Mouse (Mus musculus) megakaryocyte, embryonic 14.5 days (primary cell): ENCODE data around the gene Emc1.

Source experiments
- FLI1 ChIP-seq: IDR thresholded peaks from 2 replicates; pipeline ENCODE4 v1.6.1; 2012; ENCODE audit warnings: low read length, inconsistent platforms, mixed read lengths
- GATA1 ChIP-seq: IDR thresholded peaks from 3 replicates; pipeline ENCODE4 v1.6.1; 2012; ENCODE audit warnings: mixed read lengths, low read length, inconsistent platforms, borderline replicate concordance

DNA sequence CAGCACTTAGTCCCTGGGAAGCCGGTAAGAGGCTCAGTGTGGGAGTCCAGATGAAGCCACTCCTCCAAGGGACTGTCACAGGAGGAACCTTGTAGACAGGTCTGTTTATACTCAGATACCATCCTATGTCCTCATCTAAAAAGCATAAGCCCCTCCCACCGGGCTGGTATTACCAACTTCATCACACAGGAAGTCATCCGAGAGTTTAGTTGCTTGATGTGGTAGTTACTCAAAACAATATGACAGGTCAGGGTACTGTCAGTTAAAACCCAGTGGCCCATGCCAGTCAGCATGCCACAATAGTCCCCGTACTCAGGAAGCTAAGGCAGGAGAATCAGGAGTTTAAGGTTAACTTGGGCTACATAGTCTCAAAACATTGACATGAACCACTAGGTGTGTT, 32.6 kb upstream of the Emc1 start:
- TF ChIP-seq GATA1 (no peak), FLI1 (no peak)
